Mouse (Mus musculus): Measurements from ENCODE around the gene Bckdk. TPM values are rescaled to one million over a fixed set of nuclear protein-coding genes. Genes with fewer than 3 reads are reported as not detected.
"Not testable (repeated sequence)": the region's sequence is repeated elsewhere in the genome, so short reads cannot be mapped to it uniquely, and the experiment has no call there.

Gene Bckdk
- total and polyA plus RNA-seq, 3 experiments: 104 to 165 (median 131) TPM

GRCm38 (mm10) chr7:127934075-127934474 lies 30.2 kb downstream of the Bckdk start:
- Histone ChIP-seq H3K27ac (no peak overlapping the region), H3K36me3 (ENCODE audit: control insufficient read depth, insufficient read depth, low read length) (no peaks in the 10 kb centered on the region), H3K9ac (ENCODE audit: low read depth, low read length) (no peak overlapping the region), H3K4me1 (ENCODE audit: control insufficient read depth, insufficient read depth, low read length) (no peaks in the 10 kb centered on the region; the same call in 1 of the 2 replicates), H3K4me3 (no peak overlapping the region), H3K79me2 (replicated peaks; ENCODE audit: control insufficient read depth, insufficient read depth, low read length) (no peaks in the 10 kb centered on the region), H3K27me3 (ENCODE audit: control insufficient read depth, insufficient read depth, low read length) (no peaks in the 10 kb centered on the region)
- TF ChIP-seq EP300 (IDR thresholded peaks at IDR 0.05; ENCODE audit: insufficient read depth, low read depth, low read length): no peak
- no peak for TF ChIP-seq POLR2A (IDR thresholded peaks at IDR 0.05; ENCODE audit: insufficient read depth, low read depth, low read length)
- TF ChIP-seq CTCF (IDR thresholded peaks at IDR 0.05): no peak
- no peak for DNase-seq
- WGBS: 84% methylated on average over 5 of the region's 5 CpGs
- intact Hi-C loops (cut with DNase I): loop anchor here (2.0 kb wide), 1 partner anchor 133 kb away; the partner anchor contains the start of gene Hsd3b7

DNA sequence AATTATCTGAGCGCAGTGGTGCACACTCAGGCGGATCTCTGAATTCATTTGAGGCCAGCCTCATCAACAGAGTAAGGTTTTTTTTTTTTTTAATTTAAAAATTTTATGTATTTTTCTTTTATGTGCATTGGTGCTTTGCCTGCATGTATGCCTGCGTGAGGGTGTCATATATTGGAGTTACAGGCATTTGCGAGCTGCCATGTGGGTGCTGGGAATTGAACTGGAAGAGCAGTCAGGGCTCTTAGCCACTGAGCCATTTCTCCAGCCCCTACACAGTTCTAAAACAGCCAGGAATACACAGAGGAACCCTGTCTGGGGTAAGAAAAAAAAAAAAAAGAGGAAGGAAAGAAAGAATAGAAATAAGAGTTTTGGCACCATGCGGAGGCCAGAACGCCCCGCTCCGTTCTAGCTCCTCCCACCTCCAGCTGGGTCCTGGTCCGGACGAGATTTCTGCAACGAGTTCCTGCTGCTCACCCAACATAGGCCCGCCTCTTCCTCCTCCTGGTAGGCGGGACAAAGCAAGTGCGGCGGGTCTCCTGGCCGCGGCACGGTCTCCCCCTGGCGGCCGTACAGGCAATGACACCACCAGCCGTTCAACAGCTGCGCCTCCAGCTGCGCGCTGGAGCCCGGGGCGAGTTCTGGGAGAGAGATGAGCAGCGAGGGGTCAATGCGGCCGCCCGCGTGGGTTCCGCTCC lies 31.3 kb downstream of the Bckdk start:
- intact Hi-C loops (cut with DNase I): loop anchor here (1.0 to 2.0 kb wide), 2 partner anchors 31 to 134 kb away; partner anchors contain the start of gene Hsd3b7
- TF ChIP-seq EP300 (IDR thresholded peaks at IDR 0.05; ENCODE audit: insufficient read depth, low read depth, low read length) (no peak; the same call in 1 of the 2 replicates), POLR2A (IDR thresholded peaks at IDR 0.05; ENCODE audit: insufficient read depth, low read depth, low read length) (peak; percentile 85), CTCF (IDR thresholded peaks at IDR 0.05) (no peak; the same call in 1 of the 2 replicates)
- H3K4me3 ChIP-seq: peak overlapping the region; percentile 85
- H3K27me3 ChIP-seq (ENCODE audit: control insufficient read depth, insufficient read depth, low read length): no peaks in the 10 kb centered on the region
- peak overlapping the region; percentile 77 for H3K27ac ChIP-seq
- H3K4me1 ChIP-seq (ENCODE audit: control insufficient read depth, insufficient read depth, low read length): no peaks in the 10 kb centered on the region; the same call in 1 of the 2 replicates
- WGBS: 6% methylated on average over 32 of the region's 32 CpGs
- peak overlapping the region; percentile 92 for H3K9ac ChIP-seq (ENCODE audit: low read depth, low read length)
- H3K79me2 ChIP-seq (replicated peaks; ENCODE audit: control insufficient read depth, insufficient read depth, low read length): no peaks in the 10 kb centered on the region
- peak; percentile 97 for DNase-seq
- H3K36me3 ChIP-seq (ENCODE audit: control insufficient read depth, insufficient read depth, low read length): no peaks in the 10 kb centered on the region

GRCm38 (mm10) chr7:127935748-127936159 lies 31.9 kb downstream of the Bckdk start:
- no peaks in the 10 kb centered on the region for H3K27me3 ChIP-seq (ENCODE audit: control insufficient read depth, insufficient read depth, low read length)
- intact Hi-C loops (cut with DNase I): loop anchor here (1.0 to 2.0 kb wide), 2 partner anchors 31 to 135 kb away; partner anchors contain the start of gene Hsd3b7
- no peak for TF ChIP-seq EP300 (IDR thresholded peaks at IDR 0.05; ENCODE audit: insufficient read depth, low read depth, low read length)
- no peak for TF ChIP-seq CTCF (IDR thresholded peaks at IDR 0.05)
- TF ChIP-seq POLR2A (IDR thresholded peaks at IDR 0.05; ENCODE audit: insufficient read depth, low read depth, low read length): no peak

GRCm38 (mm10) chr7:127936216-127936884 lies 32.5 kb downstream of the Bckdk start:
- Histone ChIP-seq H3K4me1 (ENCODE audit: control insufficient read depth, insufficient read depth, low read length) (no peaks in the 10 kb centered on the region; the same call in 1 of the 2 replicates), H3K36me3 (ENCODE audit: control insufficient read depth, insufficient read depth, low read length) (no peaks in the 10 kb centered on the region), H3K79me2 (replicated peaks; ENCODE audit: control insufficient read depth, insufficient read depth, low read length) (no peaks in the 10 kb centered on the region), H3K27me3 (ENCODE audit: control insufficient read depth, insufficient read depth, low read length) (no peaks in the 10 kb centered on the region), H3K4me3 (peak overlapping the region; percentile 85), H3K27ac (peak overlapping the region; percentile 71; the same call in 1 of the 2 replicates), H3K9ac (ENCODE audit: low read depth, low read length) (peak overlapping the region; percentile 92)
- DNase-seq: no peak
- intact Hi-C loops (cut with DNase I): no loop called here
- TF ChIP-seq EP300 (IDR thresholded peaks at IDR 0.05; ENCODE audit: insufficient read depth, low read depth, low read length): no peak
- no peak for TF ChIP-seq CTCF (IDR thresholded peaks at IDR 0.05)
- no peak for TF ChIP-seq POLR2A (IDR thresholded peaks at IDR 0.05; ENCODE audit: insufficient read depth, low read depth, low read length)
- 59% methylated on average over 18 of the region's 18 CpGs for WGBS

More at GRCm38 (mm10) chr7:127935748-127936159, 31.9 kb downstream of the Bckdk start:
- no peaks in the 10 kb centered on the region for H3K36me3 ChIP-seq (ENCODE audit: control insufficient read depth, insufficient read depth, low read length)
- H3K4me1 ChIP-seq (ENCODE audit: control insufficient read depth, insufficient read depth, low read length): no peaks in the 10 kb centered on the region; the same call in 1 of the 2 replicates
- peak overlapping the region; percentile 71 for H3K27ac ChIP-seq
- H3K79me2 ChIP-seq (replicated peaks; ENCODE audit: control insufficient read depth, insufficient read depth, low read length): no peaks in the 10 kb centered on the region
- peak overlapping the region; percentile 85 for H3K4me3 ChIP-seq
- under 1% methylated on average over 38 of the region's 38 CpGs for WGBS
- no peak for DNase-seq
- H3K9ac ChIP-seq (ENCODE audit: low read depth, low read length): peak overlapping the region; percentile 92

DNA sequence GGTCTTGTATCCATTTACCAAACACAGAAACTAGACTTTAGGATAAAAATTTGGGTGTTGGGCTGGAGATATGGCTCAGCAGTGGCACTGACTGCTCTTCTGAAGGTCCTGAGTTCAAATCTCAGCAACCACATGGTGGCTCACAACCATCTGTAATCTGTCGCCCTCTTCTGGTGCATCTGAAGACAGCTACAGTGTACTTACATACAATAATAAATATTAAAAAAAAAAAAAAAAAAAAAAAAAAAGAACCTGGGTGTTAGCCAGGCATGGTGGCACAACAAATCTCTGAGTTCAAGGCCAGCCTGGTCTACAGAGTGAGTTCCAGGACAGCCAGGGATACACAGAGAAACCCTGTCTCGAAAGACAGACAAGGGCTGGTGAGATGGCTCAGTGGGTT lies 38.2 kb downstream of the Bckdk start:
- 54% methylated on average over 2 of the region's 2 CpGs for WGBS

More for the DNA sequence above, 38.2 kb downstream of the Bckdk start:
- H3K79me2 ChIP-seq (replicated peaks; ENCODE audit: control insufficient read depth, insufficient read depth, low read length); H3K4me1 ChIP-seq (ENCODE audit: control insufficient read depth, insufficient read depth, low read length); H3K4me3 ChIP-seq; H3K9ac ChIP-seq (ENCODE audit: low read depth, low read length); H3K27me3 ChIP-seq (ENCODE audit: control insufficient read depth, insufficient read depth, low read length); H3K36me3 ChIP-seq (ENCODE audit: control insufficient read depth, insufficient read depth, low read length); DNase-seq; H3K27ac ChIP-seq; intact Hi-C loops (cut with DNase I): not testable (repeated sequence)
- TF ChIP-seq CTCF (IDR thresholded peaks at IDR 0.05): peak; percentile 33
